9 mouse cellular contexts compared by ENCODE assay signal in the genomic region with DNA sequence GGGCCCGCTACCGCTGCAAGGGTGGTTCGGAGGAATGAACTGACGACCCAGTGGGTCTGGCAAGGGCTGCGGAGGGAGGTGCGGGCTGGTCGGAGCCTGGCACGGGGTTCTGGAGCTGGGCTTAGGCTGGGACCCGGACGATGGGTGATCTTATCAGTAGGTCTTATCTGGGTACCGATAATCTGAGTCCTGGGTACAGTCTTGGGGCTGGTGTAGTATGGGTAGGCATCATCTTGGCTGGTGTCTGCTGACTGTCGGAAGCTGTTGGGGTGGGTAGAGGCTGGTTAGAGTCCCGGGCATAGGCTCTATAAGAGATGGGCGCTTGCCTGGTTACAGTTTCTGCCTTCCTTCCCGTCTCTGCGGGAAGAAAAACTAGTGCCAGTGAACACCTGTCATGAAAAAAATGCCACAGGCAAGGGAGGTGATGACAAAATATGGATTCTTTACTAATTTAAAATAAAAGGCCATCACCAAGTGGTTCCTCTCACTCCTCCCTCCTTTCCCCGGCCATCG. TPM values are rescaled to one million over a fixed set of nuclear protein-coding genes. Genes with fewer than 3 reads are reported as not detected.
DNase-seq lines count a peak whose midpoint lies in the region; ATAC-seq lines count a peak whose summit lies in the region.
"Had no signal": no experiment of that assay in that cellular context is flagged by ENCODE, and none has a peak within 500 bp of the region (broad histone marks: within the 10 kb centered on the region; RNA-seq: fewer than 3 reads in every experiment).

No protein-coding gene starts in this region.

- H3K27ac ChIP-seq in heart, embryonic 15.5 days = no peak overlapping the region
- H3K27ac ChIP-seq in embryonic facial prominence, embryonic 12.5 days = no peak overlapping the region
- H3K27ac ChIP-seq in hindbrain, embryonic 10.5 days = peak overlapping the region; percentile 93
- H3K27ac ChIP-seq in midbrain, embryonic 12.5 days (replicated peaks) = no peak overlapping the region

- 0 out of 2 replicates have a peak overlapping the region, but pooled peaks have one; percentile 7 for H3K9ac ChIP-seq in heart, embryonic 15.5 days
- H3K9ac ChIP-seq in embryonic facial prominence, embryonic 12.5 days = peak overlapping the region; percentile 67; the same call in 1 of the 2 replicates
- peak overlapping the region; percentile 88 for H3K9ac ChIP-seq in midbrain, embryonic 12.5 days (replicated peaks)

- H3K36me3 ChIP-seq in heart, embryonic 15.5 days = no peaks in the 10 kb centered on the region
- H3K36me3 ChIP-seq in embryonic facial prominence, embryonic 12.5 days = no peaks in the 10 kb centered on the region
- H3K36me3 ChIP-seq in hindbrain, embryonic 10.5 days = no peaks in the 10 kb centered on the region
- H3K36me3 ChIP-seq in midbrain, embryonic 12.5 days = no peaks in the 10 kb centered on the region

- ATAC-seq in heart, embryonic 15.5 days (replicated peaks; ENCODE audit: insufficient number of reproducible peaks, insufficient read depth, low FRiP score, low read depth) = peak; percentile 45; the same call in 1 of the 2 replicates
- peak; percentile 11; the same call in 1 of the 2 replicates for ATAC-seq in embryonic facial prominence, embryonic 12.5 days (ENCODE audit: insufficient number of reproducible peaks, insufficient read depth, low FRiP score, low TSS enrichment)
- 0 out of 2 replicates have a peak, but pooled peaks have one; percentile 6 for ATAC-seq in midbrain, embryonic 12.5 days (ENCODE audit: low FRiP score, low read depth)
- ATAC-seq in erythroblast, adult 5-6 weeks (replicated peaks; ENCODE audit: low FRiP score, poor library complexity, severe bottlenecking) = no peak

- no peaks in the 10 kb centered on the region for H3K9me3 ChIP-seq in heart, embryonic 15.5 days (replicated peaks)
- H3K9me3 ChIP-seq in embryonic facial prominence, embryonic 12.5 days = no peaks in the 10 kb centered on the region
- no peaks in the 10 kb centered on the region for H3K9me3 ChIP-seq in hindbrain, embryonic 10.5 days
- H3K9me3 ChIP-seq in midbrain, embryonic 12.5 days = no peaks in the 10 kb centered on the region

- DNase-seq in heart, postnatal 25 days (ENCODE audit: low spot score) = no peak
- no peak for DNase-seq in hindbrain, embryonic 10.5 days (ENCODE audit: low spot score)
- no peak for DNase-seq in left cerebral cortex, postnatal 4 days
- no peak for DNase-seq in left cerebral cortex, adult 11 months (ENCODE audit: low spot score)

- peak overlapping the region; percentile 86 for H3K4me2 ChIP-seq in heart, embryonic 15.5 days
- H3K4me2 ChIP-seq in embryonic facial prominence, embryonic 12.5 days (replicated peaks) = peak overlapping the region; percentile 95
- peak overlapping the region; percentile 69 for H3K4me2 ChIP-seq in midbrain, embryonic 12.5 days (replicated peaks)

- WGBS in heart, embryonic 15.5 days = 12% methylated on average over 18 of the region's 18 CpGs
- WGBS in embryonic facial prominence, embryonic 12.5 days = 7% methylated on average over 18 of the region's 18 CpGs
- 9% methylated on average over 18 of the region's 18 CpGs for WGBS in hindbrain, embryonic 10.5 days
- 7% methylated on average over 18 of the region's 18 CpGs for WGBS in midbrain, embryonic 12.5 days

- intact Hi-C loops in heart, postnatal 25 days (cut with DNase I) = loop anchor here (10.0 kb wide), 2 partner anchors 950 to 1300 kb away; no protein-coding TSS in a partner anchor
- intact Hi-C loops in left cerebral cortex, postnatal 4 days (cut with DNase I) = loop anchor here (10.0 kb wide), 2 partner anchors 180 to 1300 kb away; no protein-coding TSS in a partner anchor

- H3K4me1 ChIP-seq in heart, embryonic 15.5 days (replicated peaks) = peaks cover 13% of the 10 kb centered on the region
- H3K4me1 ChIP-seq in embryonic facial prominence, embryonic 12.5 days = 0 out of 2 replicates have a peak, but pooled peaks cover 3% of the 10 kb centered on the region
- peaks cover 66% of the 10 kb centered on the region for H3K4me1 ChIP-seq in hindbrain, embryonic 10.5 days (replicated peaks)
- peaks cover 55% of the 10 kb centered on the region for H3K4me1 ChIP-seq in midbrain, embryonic 12.5 days

- peaks cover 93% of the 10 kb centered on the region for H3K27me3 ChIP-seq in heart, embryonic 15.5 days
- H3K27me3 ChIP-seq in embryonic facial prominence, embryonic 12.5 days = peaks cover 57% of the 10 kb centered on the region
- H3K27me3 ChIP-seq in hindbrain, embryonic 10.5 days (ENCODE audit: insufficient read depth, poor library complexity, severe bottlenecking) = peaks cover 30% of the 10 kb centered on the region
- peaks cover 42% of the 10 kb centered on the region for H3K27me3 ChIP-seq in midbrain, embryonic 12.5 days

- H3K4me3 ChIP-seq in heart, embryonic 15.5 days = peak overlapping the region; percentile 50
- H3K4me3 ChIP-seq in embryonic facial prominence, embryonic 12.5 days = peak overlapping the region; percentile 53
- peak overlapping the region; percentile 79 for H3K4me3 ChIP-seq in hindbrain, embryonic 10.5 days
- H3K4me3 ChIP-seq in midbrain, embryonic 12.5 days = peak overlapping the region; percentile 58

RNA-seq across cellular contexts. Expression of a gene that starts 1.1 kb away (rescaled TPM):
- 0.53 and 0.91 TPM in 2 replicates for polyA plus RNA-seq in heart, embryonic 15.5 days (2015; fragmentation: Nextera tagmentation; extraction: Ambion mirVana)
- 1 to 10 TPM; 2.2 to 3.1 TPM for total RNA-seq in heart, postnatal 25 days (2021)
- 5.0 and 5.6 TPM in 2 replicates for polyA plus RNA-seq in embryonic facial prominence, embryonic 12.5 days (2016; fragmentation: Nextera tagmentation; extraction: Ambion mirVana)
- 6.4 and 8.2 TPM in 2 replicates for polyA plus RNA-seq in hindbrain, embryonic 10.5 days (2016; fragmentation: Nextera tagmentation; extraction: Ambion mirVana)
- polyA plus RNA-seq in midbrain, embryonic 12.5 days (2016; fragmentation: Nextera tagmentation; extraction: Ambion mirVana) = 7.4 and 9.4 TPM in 2 replicates
- total RNA-seq in erythroblast, adult 5-6 weeks (2015; ENCODE audit: low replicate concordance) = not detected in 2 replicates
- total RNA-seq in erythroblast, adult 5-6 weeks (2017; ENCODE audit: low replicate concordance) = not detected in 2 replicates
- total RNA-seq in left cerebral cortex, postnatal 4 days (2021) = 10 to 100 TPM; 53.0 to 61.5 TPM
- total RNA-seq: monocyte, adult 5-6 weeks had no signal

Comparison
In these comparisons a context has a peak if more than half of its experiments do, and no peak if none do; other contexts are left out.
1. H3K9ac ChIP-seq: peak in every context shown above with its lines; median percentile 88 in midbrain, embryonic 12.5 days; 67 in embryonic facial prominence, embryonic 12.5 days; 7 in heart, embryonic 15.5 days.